Mouse (Mus musculus): ENCODE data around the gene Cpsf4.
"Not testable (repeated sequence)": the region's sequence is repeated elsewhere in the genome, so short reads cannot be mapped to it uniquely, and the experiment has no call there.

Cpsf4 gene

DNA sequence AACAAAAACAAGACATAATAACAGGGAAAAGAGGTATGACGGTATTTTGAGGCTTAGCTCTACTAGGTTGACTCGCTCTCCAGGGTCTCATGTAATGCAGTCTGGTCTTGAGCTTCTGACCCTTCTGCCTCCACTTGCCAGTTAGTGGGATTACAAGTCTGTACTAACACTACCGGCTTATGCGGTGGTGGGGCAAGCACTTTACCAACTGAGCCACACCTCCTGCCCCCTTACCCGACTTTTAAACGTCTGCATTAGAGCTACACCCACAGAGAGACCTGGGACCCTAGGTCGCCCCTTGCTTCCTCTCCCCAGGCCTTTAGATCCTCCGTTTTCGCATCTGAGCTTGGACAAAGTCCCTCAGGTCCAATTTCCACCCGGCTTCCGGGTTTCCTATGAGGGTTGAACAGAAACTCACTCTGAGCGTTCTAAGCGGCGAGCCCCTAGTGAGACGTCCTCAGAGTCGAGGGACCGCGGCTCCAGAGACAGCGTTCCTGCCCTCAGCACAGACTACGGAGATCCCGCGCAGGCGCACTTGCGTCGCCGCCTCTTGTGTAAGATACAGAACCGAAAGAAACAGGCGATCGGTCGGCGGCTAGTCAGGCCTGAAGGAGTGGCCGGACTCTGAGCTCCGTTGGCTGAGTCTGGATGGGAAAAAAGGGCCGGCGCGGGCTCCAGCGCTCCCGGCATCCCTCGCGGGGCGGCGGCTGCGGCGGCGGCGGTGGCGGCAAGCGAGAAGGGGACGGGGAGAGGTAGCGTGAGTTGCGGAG lies at the start of gene Cpsf4, which contains the start of gene Ptcd1:
TSS of gene Cpsf4 (plus strand) at position 678 of the 770 bp plus-strand sequence.
TSS of gene Ptcd1 (minus strand) at position 573 of the 770 bp plus-strand sequence.
- peak; percentile 95 to 97 for DNase-seq (ENCODE audit: low spot score in 2 of 2)

DNA sequence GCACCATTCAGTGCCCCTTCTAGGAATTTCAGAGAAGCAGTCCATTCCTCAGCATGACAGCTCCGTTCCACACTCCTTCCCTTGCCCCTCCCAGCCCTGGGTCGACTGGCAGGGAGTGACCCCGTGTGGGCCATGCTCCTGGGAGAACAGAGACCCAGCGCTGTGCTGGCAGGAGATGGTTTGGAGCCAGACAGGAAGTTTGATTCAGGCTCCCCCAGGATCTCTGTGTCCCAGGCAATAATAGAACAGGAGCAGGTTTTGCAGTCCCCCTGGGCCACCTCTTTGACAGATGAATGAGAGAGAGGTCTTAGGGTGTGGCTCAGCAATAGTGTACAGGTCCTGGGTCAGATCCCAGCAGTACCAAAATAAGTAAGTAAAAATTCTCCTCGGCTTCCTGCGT lies 49.0 kb upstream of the Cpsf4 start:
- DNase-seq (ENCODE audit: low spot score in 2 of 2): no peak

GRCm38 (mm10) chr5:145118461-145118860 lies 48.6 kb upstream of the Cpsf4 start:
- DNase-seq (ENCODE audit: low spot score in 2 of 2): no peak

DNA sequence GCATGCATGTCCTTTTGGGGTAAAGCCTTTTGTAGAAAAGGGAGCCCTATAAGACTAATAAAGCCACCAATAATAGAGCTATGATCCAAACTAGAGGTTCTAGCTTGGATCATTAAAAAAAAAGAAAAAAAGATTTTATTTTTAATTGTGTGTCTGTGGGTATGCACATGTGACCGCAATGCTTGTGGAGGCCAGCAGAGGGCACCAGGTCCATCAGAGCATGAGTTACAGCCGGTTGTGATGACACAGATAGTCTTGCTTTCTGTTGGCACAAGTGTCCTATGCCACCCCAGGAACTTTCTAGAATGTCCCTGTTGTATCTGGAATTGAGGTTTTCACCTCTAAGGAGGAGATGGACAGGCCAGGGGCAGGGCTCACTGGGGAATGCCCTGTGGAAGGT lies 47.6 kb upstream of the Cpsf4 start:
- peak; percentile 26 to 42 for DNase-seq (ENCODE audit: low spot score in 2 of 2)

- DNase-seq (ENCODE audit: low spot score in 2 of 2): no peak
Measured at GRCm38 (mm10) chr5:145120921-145121320, 46.1 kb upstream of the Cpsf4 start.

- DNase-seq (ENCODE audit: low spot score in 2 of 2): no peak
Measured at GRCm38 (mm10) chr5:145123396-145123795, 43.6 kb upstream of the Cpsf4 start.

DNA sequence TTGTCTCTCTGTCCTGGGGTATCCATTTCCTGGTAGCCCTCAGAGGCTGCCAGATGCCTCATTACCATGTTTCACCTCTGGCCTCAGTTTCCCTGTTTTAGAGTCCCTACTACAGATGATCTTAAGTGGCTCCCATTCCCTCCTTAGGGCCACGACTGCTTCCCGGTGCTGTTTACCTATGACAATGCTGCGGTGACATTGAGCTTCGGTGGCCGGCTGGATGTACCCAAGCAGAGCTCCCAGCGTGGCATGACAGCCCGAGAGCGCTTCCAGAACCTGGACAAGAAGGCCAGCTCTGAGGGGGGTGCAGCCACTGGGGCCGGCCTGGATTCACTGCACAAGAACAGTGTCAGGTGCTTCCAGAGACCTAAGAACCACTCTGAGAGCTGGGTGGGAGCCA lies 40.4 kb upstream of the Cpsf4 start:
- no peak for DNase-seq (ENCODE audit: low spot score in 2 of 2)

GRCm38 (mm10) chr5:145129124-145129523 lies 37.9 kb upstream of the Cpsf4 start:
- DNase-seq (ENCODE audit: low spot score in 2 of 2): no peak

DNA sequence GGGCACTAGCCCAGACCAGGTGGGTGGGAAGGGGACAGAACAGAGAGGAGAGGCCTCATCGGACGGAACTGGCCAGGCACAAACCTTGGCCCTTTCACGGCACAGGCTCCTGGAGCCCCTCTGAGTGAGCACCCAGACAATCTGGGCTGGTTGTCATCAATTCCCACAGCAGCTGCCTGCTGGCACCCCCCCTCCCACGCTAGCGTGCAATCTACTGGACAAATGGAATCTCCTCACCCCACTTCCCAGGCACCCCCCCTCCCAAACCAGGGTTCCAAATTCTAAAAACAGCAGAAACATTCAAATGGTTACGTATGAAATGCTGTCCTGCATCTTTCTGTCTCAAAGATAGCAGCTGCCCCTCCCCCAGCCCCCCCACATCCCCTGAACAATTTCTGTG lies 37.2 kb upstream of the Cpsf4 start:
- DNase-seq (ENCODE audit: low spot score in 2 of 2): not testable (repeated sequence)

DNA sequence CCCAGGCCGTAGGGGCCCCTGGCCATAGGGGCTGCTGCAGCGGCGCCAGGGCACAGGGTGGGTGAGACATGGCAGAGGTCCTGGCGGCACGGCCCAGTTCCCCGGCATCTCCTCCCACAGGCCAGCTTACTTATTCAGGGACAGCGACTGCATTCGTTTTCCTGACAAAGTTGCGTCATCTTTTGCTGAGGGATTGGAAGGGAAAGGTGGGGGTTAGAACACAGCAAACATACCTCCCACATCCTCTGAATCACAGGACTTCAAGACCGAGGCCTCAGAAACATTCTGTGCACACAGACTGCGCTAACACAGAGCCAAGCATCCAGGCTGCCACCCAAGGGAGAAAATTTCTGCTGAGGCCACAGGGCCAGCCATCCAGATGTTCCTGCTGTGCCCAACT lies 36.8 kb upstream of the Cpsf4 start:
- DNase-seq (ENCODE audit: low spot score in 2 of 2): no peak

GRCm38 (mm10) chr5:145130995-145131394 lies 36.0 kb upstream of the Cpsf4 start:
- no peak for DNase-seq (ENCODE audit: low spot score in 2 of 2)

DNA sequence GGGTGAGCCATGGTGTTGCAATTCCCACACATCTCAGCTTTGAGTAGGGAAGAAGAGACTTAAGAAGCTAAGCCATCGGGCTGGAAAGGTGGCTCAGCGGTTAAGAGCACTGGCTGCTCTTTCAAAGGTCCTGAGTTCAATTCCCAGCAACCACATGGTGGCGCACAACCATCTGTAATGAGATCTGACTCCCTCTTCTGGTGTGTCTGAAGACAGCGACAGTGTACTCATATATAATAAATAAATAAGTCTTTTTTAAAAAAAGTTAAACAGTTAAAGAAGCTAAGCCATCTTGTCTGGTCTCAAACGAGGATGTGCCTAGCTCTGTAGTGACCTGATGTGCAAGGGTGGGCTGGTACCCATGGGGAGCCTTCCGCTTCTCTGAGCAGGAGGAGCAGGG lies 33.7 kb upstream of the Cpsf4 start:
- not testable (repeated sequence) for DNase-seq (ENCODE audit: low spot score in 2 of 2)

DNA sequence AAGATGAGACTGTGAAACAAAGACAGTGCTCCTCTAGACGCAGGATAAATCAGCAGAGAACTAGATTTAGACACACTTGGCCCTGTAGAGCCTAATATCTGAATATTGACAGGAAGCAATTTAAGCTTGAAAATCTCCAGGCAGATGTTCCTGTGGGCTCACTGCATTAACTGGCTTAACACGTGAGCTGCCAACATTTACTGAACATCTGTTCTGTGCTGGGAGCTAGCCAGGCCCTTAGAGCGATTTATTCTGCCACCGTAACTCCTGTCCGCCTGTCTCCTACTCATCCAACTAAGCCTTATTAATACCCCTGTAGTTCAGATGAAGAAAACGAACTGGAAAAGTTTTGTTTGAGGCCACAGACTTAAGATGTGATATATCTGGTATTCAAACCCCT lies 28.2 kb upstream of the Cpsf4 start:
- DNase-seq (ENCODE audit: low spot score in 2 of 2): no peak

DNA sequence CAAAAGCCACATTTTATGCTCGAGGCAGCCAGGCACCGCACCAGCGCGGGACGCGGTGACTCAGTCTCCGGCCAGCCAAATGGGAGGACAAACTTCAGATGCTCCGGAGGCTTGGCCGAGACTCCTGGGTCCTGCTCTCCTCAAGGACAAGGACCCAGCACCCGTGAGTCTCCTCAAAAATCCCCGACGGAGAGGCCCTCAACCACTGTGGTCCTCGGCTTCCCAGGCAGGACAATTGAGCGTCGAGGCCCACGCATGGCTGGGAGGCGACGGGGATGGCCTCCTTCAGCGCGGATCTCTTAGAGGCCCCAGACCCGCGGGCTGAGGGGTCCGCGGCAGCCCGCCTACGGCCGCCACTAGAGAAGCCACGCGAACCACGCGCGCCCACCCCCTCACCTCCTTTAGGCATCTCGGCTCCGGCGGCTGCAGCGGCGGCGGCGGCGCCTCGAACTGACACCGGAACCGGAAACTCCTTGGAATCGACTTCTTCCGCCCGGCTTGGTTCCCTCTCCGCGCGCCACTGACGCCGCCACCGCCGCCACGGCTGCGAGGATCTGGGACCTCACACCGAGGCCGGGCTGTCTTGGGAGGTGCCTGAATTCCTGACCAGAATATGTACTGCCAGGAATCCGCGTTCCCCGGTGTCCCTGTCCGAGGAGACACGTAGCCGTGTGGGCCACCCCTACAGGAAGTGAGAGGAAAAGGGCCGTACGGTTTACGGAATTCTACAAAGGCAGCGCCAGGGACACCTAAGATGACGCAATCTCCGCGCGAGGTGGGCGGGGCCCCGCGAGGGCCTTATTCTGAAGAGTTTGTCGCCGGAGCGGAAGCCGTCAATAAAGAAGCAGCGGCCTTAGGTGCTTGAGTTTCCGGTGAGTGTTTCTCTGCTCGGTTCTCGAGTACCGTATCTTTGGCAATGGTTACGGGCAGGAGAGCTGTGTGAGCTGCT lies 27.2 kb upstream of the Cpsf4 start, which contains the start of the genes Pdap1 and Bud31:
TSS of gene Pdap1 (minus strand) at position 668 of the 949 bp plus-strand sequence.
TSS of gene Bud31 (plus strand) at position 792 of the 949 bp plus-strand sequence.
- peak; percentile 95 for DNase-seq (ENCODE audit: low spot score in 2 of 2)

- DNase-seq (ENCODE audit: low spot score in 2 of 2): peak in 1 of 2 experiments; percentile 4
Measured at GRCm38 (mm10) chr5:145140611-145141010, 26.4 kb upstream of the Cpsf4 start.

- no peak for DNase-seq (ENCODE audit: low spot score in 2 of 2)
Measured at GRCm38 (mm10) chr5:145147748-145148147, 19.3 kb upstream of the Cpsf4 start.

- DNase-seq (ENCODE audit: low spot score in 2 of 2): no peak
Measured at GRCm38 (mm10) chr5:145149294-145149693, 17.7 kb upstream of the Cpsf4 start.

DNA sequence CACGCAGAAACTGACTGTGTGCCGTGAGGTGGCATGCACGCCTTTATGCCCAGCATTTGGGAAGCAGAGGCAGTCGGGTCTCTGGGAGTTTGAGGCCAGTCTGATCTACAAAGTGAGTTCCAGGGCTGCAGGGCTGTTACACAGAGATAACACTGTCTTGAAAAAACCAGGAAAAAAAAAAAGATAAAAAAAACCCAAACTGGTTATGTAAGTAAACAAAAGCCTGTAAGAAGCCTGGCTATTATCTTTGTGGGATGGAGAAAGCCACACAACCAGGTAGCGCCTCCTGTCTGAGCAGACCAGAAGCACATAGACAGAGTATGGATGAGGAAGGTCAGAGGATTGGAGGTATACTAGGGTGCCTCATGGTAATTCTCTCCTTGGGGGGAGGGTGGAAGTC lies 14.3 kb upstream of the Cpsf4 start:
- no peak for DNase-seq (ENCODE audit: low spot score in 2 of 2)

GRCm38 (mm10) chr5:145161361-145161760 lies 5.7 kb upstream of the Cpsf4 start:
- DNase-seq (ENCODE audit: low spot score in 2 of 2): no peak

- no peak for DNase-seq (ENCODE audit: low spot score in 2 of 2)
Measured at GRCm38 (mm10) chr5:145164710-145165109, 2.3 kb upstream of the Cpsf4 start.

DNA sequence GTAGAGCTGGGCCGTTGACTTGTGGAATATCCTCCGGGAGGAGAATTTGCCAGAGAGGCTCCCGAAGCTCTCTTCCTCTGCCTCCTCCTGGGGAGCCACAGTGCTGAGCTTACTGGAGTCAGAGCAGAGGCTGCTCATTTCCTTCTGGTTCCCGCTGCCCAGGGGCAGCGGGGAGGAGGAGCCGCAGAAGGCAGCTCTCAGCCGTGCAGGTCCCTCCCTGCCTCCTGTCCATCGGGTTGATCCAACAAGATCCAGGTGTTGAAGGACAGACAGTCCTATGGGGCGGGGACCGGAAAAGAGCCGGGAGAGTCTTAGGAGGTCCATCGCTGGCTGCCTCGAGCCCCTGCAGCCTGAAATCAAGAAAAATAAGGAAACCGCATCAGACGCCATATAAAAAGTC lies 1.8 kb upstream of the Cpsf4 start:
- no peak for DNase-seq (ENCODE audit: low spot score in 2 of 2)

GRCm38 (mm10) chr5:145167306-145167661 lies 271 bp downstream of the Cpsf4 start:
- DNase-seq (ENCODE audit: low spot score in 2 of 2): no peak
